Mouse (Mus musculus) midbrain, embryonic 14.5 days (tissue): ENCODE results near the gene Mettl2. TPM values are rescaled to one million over a fixed set of nuclear protein-coding genes. Genes with fewer than 3 reads are reported as not detected.

ENCODE experiments used
- ATAC-seq: fragments of 200-750 bp; cut with Nextera tagmentation; 2 replicates; pipeline ENCODE4 v1.8.0; 2017; ENCODE audit warnings: moderate number of reproducible peaks, moderate library complexity; ENCODE audit not compliant: low FRiP score, low TSS enrichment
- DNase-seq: peaks from one replicate; pipeline ENCODE4 v3.0.0-alpha.2; 2015
- H3K27ac ChIP-seq: fragments of 300-500 bp; sonication (generic); replicated peaks from 2 replicates; pipeline ENCODE4 v1.5.1; 2014; ENCODE audit warnings: mild to moderate bottlenecking, low read depth, low read length, moderate library complexity
- H3K27me3 ChIP-seq: fragments of 300-500 bp; sonication (generic); 2 replicates; pipeline ENCODE4 v1.6.1; 2014; ENCODE audit warnings: low read length, control low read depth, mixed read lengths; ENCODE audit not compliant: control insufficient read depth, insufficient read depth
- H3K36me3 ChIP-seq: fragments of 300-500 bp; sonication (generic); 2 replicates; pipeline ENCODE4 v1.6.1; 2014; ENCODE audit warnings: low read length, control low read depth; ENCODE audit not compliant: control insufficient read depth, insufficient read depth
- H3K4me1 ChIP-seq: fragments of 300-500 bp; sonication (generic); 2 replicates; pipeline ENCODE4 v1.6.1; 2014; ENCODE audit warnings: mild to moderate bottlenecking, antibody characterized with exemption, low read length, control low read depth; ENCODE audit not compliant: control insufficient read depth, insufficient read depth
- H3K4me2 ChIP-seq: fragments of 300-500 bp; sonication (generic); 2 replicates; pipeline ENCODE4 v1.6.1; 2014; ENCODE audit warnings: mild to moderate bottlenecking, low read length, moderate library complexity
- H3K4me3 ChIP-seq: fragments of 300-500 bp; sonication (generic); replicated peaks from 2 replicates; pipeline ENCODE4 v1.5.1; 2014; ENCODE audit warnings: low read depth, low read length
- H3K9ac ChIP-seq: fragments of 300-500 bp; sonication (generic); replicated peaks from 2 replicates; pipeline ENCODE4 v1.6.1; 2014; ENCODE audit warnings: mild to moderate bottlenecking, low read length, moderate library complexity
- H3K9me3 ChIP-seq: fragments of 300-500 bp; sonication (generic); 2 replicates; pipeline ENCODE4 v1.6.1; 2016; ENCODE audit warnings: low read length, control low read depth, mixed read lengths; ENCODE audit not compliant: control insufficient read depth
- WGBS: fragments of 180-500 bp; shearing (Covaris S2); extraction: QIAGEN DNeasy Blood & Tissue Kit; methylation state at CpG from one replicate; pipeline ENCODE4 v1.1.7; 2014; 5-methylcytosine and 5-hydroxymethylcytosine counted together
- polyA plus RNA-seq: library from polyadenylated mRNA; unstranded; fragments of >200 nt; fragmentation: Nextera tagmentation; extraction: Ambion mirVana; gene quantifications from 2 replicates; pipeline ENCODE4 v1.2.1, GENCODE M21; 2014

Mettl2 gene
- polyA plus RNA-seq, 1 experiment from 2014 or later: 30.9 TPM

GRCm38 (mm10) chr11:105159673-105160360, 33.6 kb downstream of the Mettl2 start:
- H3K27ac ChIP-seq: no peak overlapping the region
- H3K4me3 ChIP-seq: no peak overlapping the region
- 64% methylated on average over 6 of the region's 6 CpGs for WGBS
- ATAC-seq (no peak), DNase-seq (no peak)
- H3K4me2 ChIP-seq: no peak overlapping the region
- H3K27me3 ChIP-seq: no peaks in the 10 kb centered on the region
- H3K9ac ChIP-seq: no peak overlapping the region
- H3K4me1 ChIP-seq: no peaks in the 10 kb centered on the region
- H3K9me3 ChIP-seq: peaks cover 4% of the 10 kb centered on the region
- H3K36me3 ChIP-seq: no peaks in the 10 kb centered on the region

GRCm38 (mm10) chr11:105161411-105161810, 35.2 kb downstream of the Mettl2 start:
- H3K9me3 ChIP-seq: peaks cover 12% of the 10 kb centered on the region
- H3K4me2 ChIP-seq: no peak overlapping the region
- no peaks in the 10 kb centered on the region for H3K36me3 ChIP-seq
- no peak overlapping the region for H3K27ac ChIP-seq
- 95% methylated on average over 2 of the region's 2 CpGs for WGBS
- no peak overlapping the region for H3K9ac ChIP-seq
- ATAC-seq (no peak), DNase-seq (no peak)
- H3K4me3 ChIP-seq: no peak overlapping the region
- no peaks in the 10 kb centered on the region for H3K4me1 ChIP-seq
- H3K27me3 ChIP-seq: no peaks in the 10 kb centered on the region

- DNase-seq (no peak), ATAC-seq (no peak)
- Histone ChIP-seq H3K27ac (no peak overlapping the region), H3K36me3 (no peaks in the 10 kb centered on the region), H3K9me3 (peaks cover 12% of the 10 kb centered on the region), H3K4me1 (no peaks in the 10 kb centered on the region), H3K4me3 (no peak overlapping the region), H3K4me2 (no peak overlapping the region), H3K9ac (no peak overlapping the region), H3K27me3 (no peaks in the 10 kb centered on the region)
- WGBS: 86% methylated on average over 69 of the region's 69 CpGs
Observed at GRCm38 (mm10) chr11:105164516-105165510, 38.6 kb downstream of the Mettl2 start.

- Histone ChIP-seq H3K9ac (no peak overlapping the region), H3K4me2 (no peak overlapping the region), H3K27ac (no peak overlapping the region), H3K4me3 (no peak overlapping the region), H3K27me3 (no peaks in the 10 kb centered on the region), H3K4me1 (no peaks in the 10 kb centered on the region), H3K36me3 (no peaks in the 10 kb centered on the region), H3K9me3 (peaks cover 12% of the 10 kb centered on the region)
- WGBS: 92% methylated on average over 10 of the region's 10 CpGs
- DNase-seq: no peak
- ATAC-seq: no peak
Observed at GRCm38 (mm10) chr11:105166780-105167179, 40.6 kb downstream of the Mettl2 start.

GRCm38 (mm10) chr11:105178516-105178915, 52.3 kb downstream of the Mettl2 start, which contains the start of gene Tlk2:
Tlk2 (plus strand) TSS chr11:105178807.
- H3K27ac ChIP-seq: no peak within 1 kb of the TSS
- H3K36me3 ChIP-seq: no peaks in the 10 kb centered on the region
- H3K27me3 ChIP-seq: no peaks in the 10 kb centered on the region
- no peak for ATAC-seq
- no peak for DNase-seq
- H3K4me1 ChIP-seq: peaks cover 18% of the 10 kb centered on the region
- peak within 1 kb of the TSS; percentile 91; the same call in 1 of the 2 replicates for H3K4me3 ChIP-seq
- H3K9me3 ChIP-seq: no peaks in the 10 kb centered on the region
- peak within 1 kb of the TSS; percentile 88 for H3K4me2 ChIP-seq
- WGBS: 49% methylated on average over 2 of the region's 2 CpGs
- H3K9ac ChIP-seq: no peak within 1 kb of the TSS

- 87% methylated on average over 4 of the region's 4 CpGs for WGBS
- H3K36me3 ChIP-seq: peaks cover 5% of the 10 kb centered on the region; the same call in 1 of the 2 replicates
- peak overlapping the region; percentile 88 for H3K4me2 ChIP-seq
- no peak overlapping the region for H3K9ac ChIP-seq
- no peak overlapping the region for H3K27ac ChIP-seq
- DNase-seq (no peak), ATAC-seq (no peak)
- H3K27me3 ChIP-seq: no peaks in the 10 kb centered on the region
- H3K4me1 ChIP-seq: peaks cover 18% of the 10 kb centered on the region
- H3K9me3 ChIP-seq: no peaks in the 10 kb centered on the region
- peak overlapping the region; percentile 91 for H3K4me3 ChIP-seq
Observed at GRCm38 (mm10) chr11:105179523-105179922, 53.3 kb downstream of the Mettl2 start.

GRCm38 (mm10) chr11:105180471-105181091, 54.4 kb downstream of the Mettl2 start:
- Histone ChIP-seq H3K36me3 (peaks cover 13% of the 10 kb centered on the region), H3K27me3 (no peaks in the 10 kb centered on the region), H3K9ac (peak overlapping the region; percentile 97), H3K4me2 (peak overlapping the region; percentile 88), H3K9me3 (no peaks in the 10 kb centered on the region), H3K4me3 (peak overlapping the region; percentile 91), H3K4me1 (peaks cover 18% of the 10 kb centered on the region), H3K27ac (peak overlapping the region; percentile 93)
- WGBS: under 1% methylated on average over 34 of the region's 35 CpGs
- ATAC-seq (no peak; the same call in 1 of the 2 replicates), DNase-seq (peak; percentile 59)

- ATAC-seq: peak; percentile 96
- under 1% methylated on average over 60 of the region's 60 CpGs for WGBS
Observed at GRCm38 (mm10) chr11:105181126-105181637, 55.0 kb downstream of the Mettl2 start.

More at GRCm38 (mm10) chr11:105181126-105181637, 55.0 kb downstream of the Mettl2 start:
- Histone ChIP-seq H3K36me3 (peaks cover 19% of the 10 kb centered on the region), H3K4me2 (peak overlapping the region; percentile 88), H3K27ac (peak overlapping the region; percentile 93), H3K9ac (peak overlapping the region; percentile 97), H3K9me3 (no peaks in the 10 kb centered on the region), H3K4me3 (peak overlapping the region; percentile 91), H3K27me3 (no peaks in the 10 kb centered on the region), H3K4me1 (peaks cover 18% of the 10 kb centered on the region)
- DNase-seq: peak; percentile 97
